Mouse (Mus musculus) limb, embryonic 11.5 days (tissue): Measurements from ENCODE around the gene Ccdc9. TPM values are rescaled to one million over a fixed set of nuclear protein-coding genes. Genes with fewer than 3 reads are reported as not detected.
"Not testable (repeated sequence)": the region's sequence is repeated elsewhere in the genome, so short reads cannot be mapped to it uniquely, and the experiment has no call there.

Experiments
- ATAC-seq: fragments of 200-750 bp; cut with Nextera tagmentation; 2 replicates; pipeline ENCODE4 v1.8.0; 2017; ENCODE audit warnings: low read depth; ENCODE audit not compliant: insufficient number of reproducible peaks, low FRiP score, low TSS enrichment
- DNase-seq: peaks from one replicate; pipeline ENCODE4 v3.0.0-alpha.2; 2015; ENCODE audit warnings: low spot score
- H3K27ac ChIP-seq: fragments of 300-500 bp; sonication (generic); replicated peaks from 2 replicates; pipeline ENCODE4 v1.5.1; 2014; ENCODE audit warnings: low read depth, mild to moderate bottlenecking, low read length
- H3K27me3 ChIP-seq: fragments of 300-500 bp; sonication (generic); 2 replicates; pipeline ENCODE4 v1.6.1; 2014; ENCODE audit warnings: mild to moderate bottlenecking, low read length, mixed read lengths; ENCODE audit not compliant: control insufficient read depth, insufficient read depth
- H3K36me3 ChIP-seq: fragments of 300-500 bp; sonication (generic); 2 replicates; pipeline ENCODE4 v1.6.1; 2014; ENCODE audit warnings: mild to moderate bottlenecking, low read length, moderate library complexity, mixed read lengths; ENCODE audit not compliant: control insufficient read depth, insufficient read depth
- H3K4me1 ChIP-seq: fragments of 300-500 bp; sonication (generic); 2 replicates; pipeline ENCODE4 v1.6.1; 2014; ENCODE audit warnings: low read length, mixed read lengths; ENCODE audit not compliant: control insufficient read depth, insufficient read depth
- H3K4me2 ChIP-seq: fragments of 300-500 bp; sonication (generic); 2 replicates; pipeline ENCODE4 v1.6.1; 2014; ENCODE audit warnings: low read depth, mild to moderate bottlenecking, moderate library complexity; ENCODE audit not compliant: severe bottlenecking
- H3K4me3 ChIP-seq: fragments of 300-500 bp; sonication (generic); 2 replicates; pipeline ENCODE4 v1.5.1; 2014; ENCODE audit warnings: low read depth, low read length
- H3K9ac ChIP-seq: fragments of 300-500 bp; sonication (generic); 2 replicates; pipeline ENCODE4 v1.6.1; 2014; ENCODE audit warnings: mild to moderate bottlenecking, low read length
- H3K9me3 ChIP-seq: fragments of 300-500 bp; sonication (generic); 2 replicates; pipeline ENCODE4 v1.6.1; 2016; ENCODE audit warnings: low read length; ENCODE audit not compliant: control insufficient read depth
- WGBS: fragments of 180-500 bp; shearing (Covaris S2); extraction: QIAGEN DNeasy Blood & Tissue Kit; methylation state at CpG from one replicate; pipeline ENCODE4 v1.1.7; 2014; 5-methylcytosine and 5-hydroxymethylcytosine counted together
- polyA plus RNA-seq: library from polyadenylated mRNA; unstranded; fragments of >200 nt; fragmentation: Nextera tagmentation; extraction: Ambion mirVana; gene quantifications from 2 replicates; pipeline ENCODE4 v1.2.1, GENCODE M21; 2014

The Ccdc9 gene
- polyA plus RNA-seq, 1 experiment from 2014 or later = 20.2 TPM

DNA sequence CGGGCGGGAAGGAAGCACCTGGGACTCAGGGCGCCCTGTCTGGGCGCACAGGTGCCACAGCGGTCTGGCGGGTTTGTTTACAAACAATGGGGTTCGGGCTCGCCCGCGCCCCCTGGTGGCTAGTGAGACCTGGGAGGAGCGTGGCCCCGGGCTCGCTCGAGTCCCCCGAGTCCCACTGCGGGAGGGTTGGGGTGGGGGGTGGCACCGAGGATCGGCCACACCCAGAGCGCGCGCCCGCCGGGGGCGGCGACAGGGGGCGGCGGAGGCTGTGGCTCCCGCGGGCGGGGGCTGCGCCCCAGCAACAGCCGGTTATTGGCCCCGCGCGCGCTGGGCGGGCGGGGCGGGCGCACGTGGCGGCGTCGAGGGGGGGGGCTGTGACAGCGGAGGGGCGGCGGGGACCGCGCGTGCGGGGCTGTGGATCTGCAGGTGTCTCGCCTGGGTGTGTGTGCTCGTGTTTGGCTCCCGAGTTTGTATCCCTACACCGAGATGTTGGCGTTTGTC lies 23.5 kb upstream of the Ccdc9 start:
- Histone ChIP-seq H3K4me1 (peaks cover 34% of the 10 kb centered on the region), H3K4me3 (peak overlapping the region; percentile 65), H3K27ac (no peak overlapping the region; the same call in 1 of the 2 replicates), H3K27me3 (no peaks in the 10 kb centered on the region), H3K9me3 (no peaks in the 10 kb centered on the region; the same call in 1 of the 2 replicates), H3K4me2 (peak overlapping the region; percentile 98), H3K9ac (peak overlapping the region; percentile 45), H3K36me3 (no peaks in the 10 kb centered on the region)
- DNase-seq (peak; percentile 88), ATAC-seq (no peak)
- under 1% methylated on average over 49 of the region's 56 CpGs for WGBS

DNA sequence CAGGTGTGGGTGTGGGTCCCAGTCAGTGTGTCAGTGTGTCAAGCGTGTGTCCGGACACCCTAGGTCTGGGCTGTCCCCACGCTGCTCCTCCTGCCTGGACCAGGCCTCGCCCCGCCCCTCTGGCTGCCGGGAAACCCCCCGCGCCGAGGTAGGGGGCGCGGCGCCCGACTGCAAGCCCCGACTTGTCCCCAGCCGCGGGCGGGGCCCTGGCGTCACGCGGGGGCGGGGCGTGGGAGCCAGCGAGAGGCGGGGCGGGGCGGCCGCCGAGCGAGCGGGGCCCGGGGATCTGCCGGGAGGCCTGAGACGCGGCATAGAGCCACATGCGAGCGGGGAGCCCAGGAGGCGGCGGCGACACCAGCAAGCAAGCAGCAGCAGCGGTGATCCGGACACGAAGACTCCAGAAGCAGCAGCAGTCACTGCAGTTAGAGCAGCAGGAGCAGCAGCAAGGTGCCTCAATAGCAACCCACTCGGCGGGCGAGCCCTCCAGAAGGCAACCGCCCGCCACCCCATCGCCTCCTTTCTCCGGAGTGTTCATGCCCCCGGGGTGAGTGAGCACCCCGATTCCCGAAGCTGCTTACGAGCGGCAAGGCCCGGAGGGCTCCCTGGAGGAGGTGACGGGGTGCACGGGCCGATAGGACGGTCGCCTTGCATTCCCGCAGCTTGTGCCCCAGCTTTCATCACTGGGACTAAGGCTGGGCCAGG lies 22.9 kb upstream of the Ccdc9 start:
- ATAC-seq (peak; percentile 36; the same call in 1 of the 2 replicates), DNase-seq (peak; percentile 86)
- Histone ChIP-seq H3K27ac (no peak overlapping the region), H3K36me3 (no peaks in the 10 kb centered on the region), H3K9ac (peak overlapping the region; percentile 45; the same call in 1 of the 2 replicates), H3K9me3 (no peaks in the 10 kb centered on the region; the same call in 1 of the 2 replicates), H3K4me3 (peak overlapping the region; percentile 65), H3K4me2 (peak overlapping the region; percentile 98), H3K27me3 (no peaks in the 10 kb centered on the region), H3K4me1 (peaks cover 34% of the 10 kb centered on the region)
- 1% methylated on average over 58 of the region's 61 CpGs for WGBS

DNA sequence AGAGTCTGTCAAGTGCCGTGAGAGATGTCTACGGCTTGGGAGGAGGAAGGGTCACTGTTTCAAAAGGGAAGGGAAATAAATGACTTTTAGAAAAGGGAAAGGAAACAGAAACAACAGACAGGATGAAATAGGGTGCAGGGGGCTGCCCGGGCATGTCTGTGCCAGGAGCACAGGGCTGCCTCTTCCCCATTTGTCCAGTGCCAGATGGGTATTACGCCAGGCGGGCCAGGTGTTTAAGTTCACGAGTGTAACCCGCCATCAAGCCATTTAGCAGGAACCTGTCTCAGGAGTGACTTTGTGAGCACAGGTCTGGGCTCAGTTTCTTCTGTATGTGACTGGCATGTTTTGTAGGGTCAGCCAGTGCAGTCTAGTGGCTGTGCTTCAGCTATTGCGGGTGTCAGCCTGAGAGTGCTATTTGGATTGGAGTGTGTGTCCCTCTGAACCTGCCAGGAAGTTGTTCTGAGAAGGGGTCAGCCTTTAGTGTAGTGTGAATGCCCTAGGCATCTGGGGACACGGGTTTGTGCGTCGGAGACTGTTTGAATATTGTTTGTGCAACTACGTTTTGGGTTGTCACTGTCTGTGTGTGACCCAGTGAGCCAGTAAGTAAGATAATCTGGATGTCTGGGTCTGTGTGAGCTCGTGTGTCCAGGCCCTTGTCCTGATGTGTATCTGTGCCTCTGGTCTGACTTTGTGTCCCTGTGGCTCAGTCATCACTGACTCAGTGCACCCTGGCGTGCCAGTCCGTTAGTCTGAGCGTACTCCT lies 22.1 kb upstream of the Ccdc9 start:
- H3K27ac ChIP-seq = no peak overlapping the region
- H3K4me3 ChIP-seq = peak overlapping the region; percentile 65
- H3K9me3 ChIP-seq = no peaks in the 10 kb centered on the region; the same call in 1 of the 2 replicates
- no peaks in the 10 kb centered on the region for H3K36me3 ChIP-seq
- H3K9ac ChIP-seq = no peak overlapping the region; the same call in 1 of the 2 replicates
- H3K4me2 ChIP-seq = peak overlapping the region; percentile 98
- DNase-seq (no peak), ATAC-seq (no peak)
- 43% methylated on average over 16 of the region's 16 CpGs for WGBS
- no peaks in the 10 kb centered on the region for H3K27me3 ChIP-seq
- peaks cover 30% of the 10 kb centered on the region for H3K4me1 ChIP-seq

DNA sequence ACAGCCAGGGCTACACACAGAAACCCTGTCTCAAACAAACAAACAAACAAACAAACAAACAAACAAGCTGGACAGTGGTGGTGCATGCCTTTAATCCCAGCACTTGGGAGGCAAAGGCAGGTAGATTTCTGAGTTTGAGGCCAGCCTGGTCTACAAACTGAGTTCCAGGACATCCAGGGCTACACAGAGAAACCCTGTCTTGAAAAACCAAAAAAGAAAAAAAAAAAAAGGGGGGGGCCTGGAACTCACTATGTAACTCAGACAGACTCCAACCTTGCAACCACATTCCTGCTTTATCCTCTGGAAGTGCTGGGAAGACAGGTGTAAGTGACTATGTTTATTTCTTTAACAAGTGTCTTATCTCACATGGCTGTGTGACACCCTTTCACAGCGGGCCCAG lies 21.5 kb upstream of the Ccdc9 start, which contains the start of gene Bbc3:
Gene Bbc3, plus strand, starts transcription at position 301 of the 400 bp plus-strand sequence.
- H3K9me3 ChIP-seq, H3K27ac ChIP-seq, ATAC-seq, H3K36me3 ChIP-seq, DNase-seq, H3K27me3 ChIP-seq: not testable (repeated sequence)
- Histone ChIP-seq H3K4me2 (peak within 1 kb of the TSS; percentile 98), H3K9ac (peak within 1 kb of the TSS; percentile 45; the same call in 1 of the 2 replicates), H3K4me1 (peaks cover 28% of the 10 kb centered on the region), H3K4me3 (peak within 1 kb of the TSS; percentile 65)
- 51% methylated on average over 1 of the region's 1 CpGs for WGBS

DNA sequence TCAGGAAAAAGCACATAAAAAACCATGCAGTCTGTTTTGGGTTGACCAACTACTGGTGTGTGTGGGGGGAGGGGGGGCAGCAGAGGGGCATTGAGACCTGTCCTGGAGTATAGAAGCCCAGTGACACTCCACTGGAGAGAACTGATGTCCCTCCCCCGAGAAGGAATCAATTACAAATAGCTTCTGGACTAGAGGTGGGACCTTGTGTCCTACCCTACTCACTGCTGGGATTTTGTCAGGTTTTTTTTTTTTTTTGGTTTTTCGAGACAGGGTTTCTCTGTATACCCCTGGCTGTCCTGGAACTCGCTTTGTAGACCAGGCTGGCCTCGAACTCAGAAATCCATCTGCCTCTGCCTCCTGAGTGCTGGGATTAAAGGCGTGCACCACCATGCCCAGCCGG lies 20.5 kb upstream of the Ccdc9 start:
- H3K27me3 ChIP-seq, H3K4me3 ChIP-seq, H3K9me3 ChIP-seq, H3K27ac ChIP-seq, ATAC-seq, H3K4me2 ChIP-seq, H3K36me3 ChIP-seq, DNase-seq, H3K9ac ChIP-seq: not testable (repeated sequence)
- peaks cover 18% of the 10 kb centered on the region for H3K4me1 ChIP-seq
- 73% methylated on average over 6 of the region's 6 CpGs for WGBS

DNA sequence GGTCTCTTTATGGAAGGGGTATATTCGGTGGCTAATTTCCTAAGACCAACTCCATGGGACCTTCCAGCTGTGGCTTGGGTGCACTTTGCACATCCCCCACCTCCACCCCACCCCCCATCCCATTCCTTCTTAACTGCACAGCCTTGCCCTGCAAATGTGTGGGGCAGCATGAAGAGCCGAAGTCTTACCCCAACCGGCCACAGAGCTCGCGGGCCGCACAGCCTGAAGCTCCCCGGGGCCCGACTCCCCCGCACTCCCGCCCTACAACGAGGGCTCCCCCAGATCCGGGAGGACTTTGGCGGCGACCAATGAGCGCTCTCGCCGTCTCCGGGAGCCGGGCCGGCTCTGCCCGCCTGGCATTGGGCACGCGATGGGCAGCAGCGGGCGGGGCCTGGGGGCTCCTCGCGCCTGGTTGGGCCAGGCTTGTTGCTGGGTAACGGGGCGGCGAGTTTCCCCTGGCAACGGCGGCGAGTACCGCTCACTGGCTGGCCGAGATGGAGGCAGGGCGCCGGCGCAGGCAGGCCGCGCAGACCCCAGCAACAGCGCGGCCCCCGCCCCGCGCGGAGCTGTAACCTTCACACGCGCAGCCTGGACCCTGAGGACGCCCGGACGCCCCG lies 12.9 kb upstream of the Ccdc9 start:
- Histone ChIP-seq H3K9me3 (no peaks in the 10 kb centered on the region; the same call in 1 of the 2 replicates), H3K4me3 (peak overlapping the region; percentile 47), H3K4me2 (peak overlapping the region; percentile 79), H3K27ac (peak overlapping the region; percentile 55; the same call in 1 of the 2 replicates), H3K9ac (peak overlapping the region; percentile 61), H3K27me3 (no peaks in the 10 kb centered on the region), H3K36me3 (no peaks in the 10 kb centered on the region), H3K4me1 (peaks cover 22% of the 10 kb centered on the region)
- ATAC-seq (peak; percentile 75), DNase-seq (peak; percentile 93)
- under 1% methylated on average over 52 of the region's 52 CpGs for WGBS

DNA sequence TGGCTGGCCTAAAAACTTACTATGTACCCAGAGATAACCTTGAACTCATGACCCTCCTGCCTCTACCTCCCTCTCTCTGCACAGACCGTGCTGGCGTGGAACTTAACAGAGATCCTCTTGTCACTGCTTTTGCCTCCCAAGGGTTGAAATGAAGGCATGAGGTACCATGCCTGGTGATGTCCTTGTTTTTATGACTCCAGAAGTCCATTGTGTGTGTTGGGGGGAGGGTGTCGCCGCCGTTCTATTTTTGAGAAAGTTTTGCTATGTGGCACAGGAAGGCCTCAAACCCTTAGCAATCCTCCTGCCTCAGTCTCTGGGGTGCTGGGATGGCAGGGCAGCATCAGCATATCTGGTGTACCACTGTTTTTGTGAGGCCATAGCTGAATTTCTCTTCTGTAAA lies 12.3 kb upstream of the Ccdc9 start:
- no peak for DNase-seq
- Histone ChIP-seq H3K27me3 (no peaks in the 10 kb centered on the region), H3K9me3 (no peaks in the 10 kb centered on the region; the same call in 1 of the 2 replicates), H3K27ac (no peak overlapping the region), H3K36me3 (no peaks in the 10 kb centered on the region), H3K4me3 (peak overlapping the region; percentile 47; the same call in 1 of the 2 replicates), H3K4me2 (peak overlapping the region; percentile 79; the same call in 1 of the 2 replicates), H3K9ac (no peak overlapping the region; the same call in 1 of the 2 replicates), H3K4me1 (peaks cover 22% of the 10 kb centered on the region)
- no peak for ATAC-seq
- 80% methylated on average over 5 of the region's 5 CpGs for WGBS

DNA sequence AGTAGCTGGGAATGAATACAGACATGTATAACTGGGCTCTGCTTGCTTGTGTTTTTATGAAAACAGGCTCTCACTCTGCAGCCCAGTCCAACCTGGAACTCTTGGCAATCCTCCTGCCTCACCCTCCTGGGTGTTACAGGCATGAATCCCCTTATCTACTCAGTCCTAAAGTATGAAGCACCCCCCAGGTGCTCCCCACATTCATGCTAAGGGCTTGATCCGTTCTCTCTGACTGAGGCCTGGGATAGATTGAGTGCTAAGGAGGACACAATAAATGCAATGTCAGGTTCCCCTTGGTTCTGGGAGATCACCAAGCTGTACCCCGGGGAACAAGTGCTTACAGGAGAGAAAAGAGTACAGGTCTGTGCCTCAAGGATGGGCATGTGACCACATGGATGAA lies 11.0 kb upstream of the Ccdc9 start:
- H3K27ac ChIP-seq = peak overlapping the region; percentile 33; the same call in 1 of the 2 replicates
- 61% methylated on average over 2 of the region's 2 CpGs for WGBS
- no peaks in the 10 kb centered on the region for H3K36me3 ChIP-seq
- DNase-seq (no peak), ATAC-seq (no peak)
- H3K9me3 ChIP-seq = no peaks in the 10 kb centered on the region; the same call in 1 of the 2 replicates
- no peaks in the 10 kb centered on the region for H3K27me3 ChIP-seq
- no peak overlapping the region for H3K4me3 ChIP-seq
- peak overlapping the region; percentile 59; the same call in 1 of the 2 replicates for H3K4me2 ChIP-seq
- H3K4me1 ChIP-seq = peaks cover 22% of the 10 kb centered on the region
- H3K9ac ChIP-seq = no peak overlapping the region
